Mouse (Mus musculus): ENCODE data around the gene Six3. TPM values are rescaled to one million over a fixed set of nuclear protein-coding genes. Genes with fewer than 3 reads are reported as not detected.

Gene Six3
- polyA plus RNA-seq (2012; rRNA removed) = 0.06 TPM in 1 of 2 replicates, not detected in the other

DNA sequence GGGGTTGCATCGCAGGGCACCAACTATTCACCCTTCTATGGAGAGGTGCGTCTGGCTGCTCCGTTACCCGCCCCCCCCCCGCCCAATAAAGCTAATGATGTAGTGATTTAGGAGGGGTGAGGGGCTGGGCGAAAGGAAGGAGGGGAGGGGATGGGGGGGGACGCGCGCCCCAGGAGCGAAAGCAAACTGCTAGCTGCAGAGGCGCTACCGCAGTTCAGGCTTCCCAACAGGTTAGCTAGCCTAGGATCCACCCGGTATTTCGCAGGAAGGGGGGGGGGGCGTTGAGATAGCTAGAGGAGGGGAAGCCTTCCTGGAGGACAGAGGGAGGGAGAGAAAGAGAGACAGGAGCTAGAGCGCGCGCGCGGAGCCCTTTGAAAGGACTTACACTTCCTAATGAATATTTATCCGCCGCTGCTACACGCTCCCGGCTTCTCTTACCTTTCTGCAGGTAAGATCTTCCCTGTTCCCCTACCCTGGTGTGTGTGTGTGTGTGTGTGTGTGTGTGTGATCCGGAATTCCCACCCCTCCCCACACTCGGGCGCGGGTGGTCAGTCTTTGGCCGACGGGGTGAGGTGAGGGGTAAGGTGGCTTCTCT lies at the start of gene Six3:
Gene Six3, plus strand, starts transcription at position 343 of the 595 bp plus-strand sequence.

Other genes with a start within 250 kb of the Six3 start
- 0.43 and 0.51 TPM in 2 replicates for gene Six2, start 74.7 kb downstream of the Six3 start, polyA plus RNA-seq (2012; rRNA removed)